Mouse (Mus musculus): ENCODE results near the gene Pcsk4. TPM values are rescaled to one million over a fixed set of nuclear protein-coding genes. Genes with fewer than 3 reads are reported as not detected.
A peak's percentile ranks its signal among the peaks of the same experiment; 100 is the strongest.

Gene Pcsk4
- total and polyA plus RNA-seq, 3 experiments = 1.4 to 4.9 (median 1.8) TPM

GRCm38 (mm10) chr10:80331636-80332524 lies 2.6 kb upstream of the Pcsk4 start:
- Histone ChIP-seq H3K4me3 (no peak overlapping the region), H3K9ac (ENCODE audit: low read depth, low read length) (no peak overlapping the region), H3K4me1 (ENCODE audit: control insufficient read depth, insufficient read depth, low read length) (no peaks in the 10 kb centered on the region), H3K27ac (no peak overlapping the region), H3K27me3 (ENCODE audit: control insufficient read depth, insufficient read depth, low read length) (no peaks in the 10 kb centered on the region), H3K36me3 (ENCODE audit: control insufficient read depth, insufficient read depth, low read length) (no peaks in the 10 kb centered on the region), H3K79me2 (replicated peaks; ENCODE audit: control insufficient read depth, insufficient read depth, low read length) (no peaks in the 10 kb centered on the region)
- no peak for TF ChIP-seq EP300 (IDR thresholded peaks at IDR 0.05; ENCODE audit: insufficient read depth, low read depth, low read length)
- TF ChIP-seq POLR2A (IDR thresholded peaks at IDR 0.05; ENCODE audit: insufficient read depth, low read depth, low read length) = no peak
- TF ChIP-seq CTCF (IDR thresholded peaks at IDR 0.05) = no peak
- 64% methylated on average over 10 of the region's 10 CpGs for WGBS
- intact Hi-C loops (cut with DNase I) = no loop called here
- DNase-seq = no peak

GRCm38 (mm10) chr10:80330888-80331287 lies 1.6 kb upstream of the Pcsk4 start:
- intact Hi-C loops (cut with DNase I) = no loop called here
- Histone ChIP-seq H3K9ac (ENCODE audit: low read depth, low read length) (no peak overlapping the region), H3K27ac (no peak overlapping the region), H3K36me3 (ENCODE audit: control insufficient read depth, insufficient read depth, low read length) (no peaks in the 10 kb centered on the region), H3K4me1 (ENCODE audit: control insufficient read depth, insufficient read depth, low read length) (no peaks in the 10 kb centered on the region), H3K4me3 (no peak overlapping the region), H3K79me2 (replicated peaks; ENCODE audit: control insufficient read depth, insufficient read depth, low read length) (no peaks in the 10 kb centered on the region), H3K27me3 (ENCODE audit: control insufficient read depth, insufficient read depth, low read length) (no peaks in the 10 kb centered on the region)
- no peak for TF ChIP-seq EP300 (IDR thresholded peaks at IDR 0.05; ENCODE audit: insufficient read depth, low read depth, low read length)
- no peak for TF ChIP-seq CTCF (IDR thresholded peaks at IDR 0.05)
- no peak for TF ChIP-seq POLR2A (IDR thresholded peaks at IDR 0.05; ENCODE audit: insufficient read depth, low read depth, low read length)
- WGBS = 49% methylated on average over 2 of the region's 2 CpGs
- DNase-seq = no peak

GRCm38 (mm10) chr10:80330084-80330483 lies 786 bp upstream of the Pcsk4 start:
- H3K9ac ChIP-seq (ENCODE audit: low read depth, low read length) = peak overlapping the region; percentile 28
- no peak for DNase-seq
- TF ChIP-seq EP300 (IDR thresholded peaks at IDR 0.05; ENCODE audit: insufficient read depth, low read depth, low read length) (no peak), CTCF (IDR thresholded peaks at IDR 0.05) (0 out of 2 replicates have a peak, but pooled peaks have one; percentile 5), POLR2A (IDR thresholded peaks at IDR 0.05; ENCODE audit: insufficient read depth, low read depth, low read length) (no peak)
- 2% methylated on average over 39 of the region's 41 CpGs for WGBS
- H3K4me1 ChIP-seq (ENCODE audit: control insufficient read depth, insufficient read depth, low read length) = no peaks in the 10 kb centered on the region
- H3K4me3 ChIP-seq = peak overlapping the region; percentile 54
- no peak overlapping the region for H3K27ac ChIP-seq
- intact Hi-C loops (cut with DNase I) = no loop called here
- no peaks in the 10 kb centered on the region for H3K27me3 ChIP-seq (ENCODE audit: control insufficient read depth, insufficient read depth, low read length)
- H3K36me3 ChIP-seq (ENCODE audit: control insufficient read depth, insufficient read depth, low read length) = no peaks in the 10 kb centered on the region
- H3K79me2 ChIP-seq (replicated peaks; ENCODE audit: control insufficient read depth, insufficient read depth, low read length) = no peaks in the 10 kb centered on the region

GRCm38 (mm10) chr10:80325045-80325444 lies 4.3 kb downstream of the Pcsk4 start:
- Histone ChIP-seq H3K36me3 (ENCODE audit: control insufficient read depth, insufficient read depth, low read length) (no peaks in the 10 kb centered on the region), H3K79me2 (replicated peaks; ENCODE audit: control insufficient read depth, insufficient read depth, low read length) (no peaks in the 10 kb centered on the region), H3K27ac (peak overlapping the region; percentile 15; the same call in 1 of the 2 replicates), H3K4me3 (no peak overlapping the region), H3K9ac (ENCODE audit: low read depth, low read length) (no peak overlapping the region), H3K4me1 (ENCODE audit: control insufficient read depth, insufficient read depth, low read length) (peaks cover 5% of the 10 kb centered on the region), H3K27me3 (ENCODE audit: control insufficient read depth, insufficient read depth, low read length) (no peaks in the 10 kb centered on the region)
- intact Hi-C loops (cut with DNase I) = loop anchor here (10.0 kb wide), 1 partner anchor 150 kb away; the partner anchor contains the start of genes 1600002K03Rik and Efna2
- TF ChIP-seq EP300 (IDR thresholded peaks at IDR 0.05; ENCODE audit: insufficient read depth, low read depth, low read length) (no peak), CTCF (IDR thresholded peaks at IDR 0.05) (no peak), POLR2A (IDR thresholded peaks at IDR 0.05; ENCODE audit: insufficient read depth, low read depth, low read length) (no peak)
- WGBS = 83% methylated on average over 21 of the region's 21 CpGs
- no peak for DNase-seq

GRCm38 (mm10) chr10:80324120-80325037 lies 4.9 kb downstream of the Pcsk4 start:
- 75% methylated on average over 17 of the region's 17 CpGs for WGBS
- H3K27me3 ChIP-seq (ENCODE audit: control insufficient read depth, insufficient read depth, low read length) = no peaks in the 10 kb centered on the region
- peak overlapping the region; percentile 85 for H3K27ac ChIP-seq
- no peaks in the 10 kb centered on the region for H3K79me2 ChIP-seq (replicated peaks; ENCODE audit: control insufficient read depth, insufficient read depth, low read length)
- intact Hi-C loops (cut with DNase I) = loop anchor here (10.0 kb wide), 1 partner anchor 150 kb away; the partner anchor contains the start of genes 1600002K03Rik and Efna2
- H3K9ac ChIP-seq (ENCODE audit: low read depth, low read length) = no peak overlapping the region
- peak in 1 of 2 experiments; percentile 26 for DNase-seq
- no peak for TF ChIP-seq POLR2A (IDR thresholded peaks at IDR 0.05; ENCODE audit: insufficient read depth, low read depth, low read length)
- no peak for TF ChIP-seq CTCF (IDR thresholded peaks at IDR 0.05)
- TF ChIP-seq EP300 (IDR thresholded peaks at IDR 0.05; ENCODE audit: insufficient read depth, low read depth, low read length) = no peak
- no peaks in the 10 kb centered on the region for H3K36me3 ChIP-seq (ENCODE audit: control insufficient read depth, insufficient read depth, low read length)
- peaks cover 7% of the 10 kb centered on the region for H3K4me1 ChIP-seq (ENCODE audit: control insufficient read depth, insufficient read depth, low read length)
- H3K4me3 ChIP-seq = peak overlapping the region; percentile 68
